Mouse (Mus musculus) thymus, adult 18-20 months (tissue): ENCODE data around the gene Bmpr1a.

Experiments used
- DNase-seq, 2 experiments: peaks; one replicate each; pipeline ENCODE4 v3.0.0; 2022; ENCODE audit warnings: mixed read lengths in 2 of 2

Bmpr1a gene

DNA sequence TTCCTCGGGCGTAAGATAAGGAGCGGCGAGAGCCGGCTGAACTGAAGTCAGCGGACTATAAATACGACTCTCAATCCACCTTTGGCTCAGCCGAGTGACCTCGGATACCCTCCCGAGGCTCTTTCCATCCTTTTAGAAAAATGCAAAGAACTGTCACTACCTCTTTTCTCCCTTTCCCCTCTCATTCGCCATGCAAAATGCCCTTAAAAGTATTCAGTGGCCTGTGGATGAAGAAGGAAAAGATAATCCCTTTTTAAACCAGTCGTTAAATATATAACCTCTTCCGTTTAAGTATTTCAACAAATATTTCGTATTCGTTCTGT, at the start of gene Bmpr1a:
TSS of gene Bmpr1a (minus strand) at position 17 of the 323 bp plus-strand sequence.
- DNase-seq = no peak

DNA sequence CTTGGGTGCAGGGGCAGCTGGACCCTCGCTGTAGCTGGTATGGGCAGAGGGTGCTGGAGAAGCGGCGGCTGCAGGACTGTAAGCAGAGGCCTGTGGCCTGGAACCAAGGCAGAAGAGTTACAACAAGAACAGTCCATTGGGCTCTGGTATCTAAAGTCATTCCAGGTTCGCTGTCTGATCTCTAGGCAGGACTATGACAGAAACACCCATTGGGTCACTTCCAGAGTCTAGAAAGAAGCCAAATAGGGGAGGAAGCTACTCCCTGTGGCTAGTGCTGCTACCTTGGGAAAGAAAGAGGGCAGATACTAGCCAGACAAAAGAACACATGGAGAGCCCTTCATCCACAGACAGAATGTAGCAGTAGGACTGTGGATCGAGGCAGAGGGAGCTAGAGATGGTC, 49.1 kb upstream of the Bmpr1a start:
- no peak for DNase-seq

DNA sequence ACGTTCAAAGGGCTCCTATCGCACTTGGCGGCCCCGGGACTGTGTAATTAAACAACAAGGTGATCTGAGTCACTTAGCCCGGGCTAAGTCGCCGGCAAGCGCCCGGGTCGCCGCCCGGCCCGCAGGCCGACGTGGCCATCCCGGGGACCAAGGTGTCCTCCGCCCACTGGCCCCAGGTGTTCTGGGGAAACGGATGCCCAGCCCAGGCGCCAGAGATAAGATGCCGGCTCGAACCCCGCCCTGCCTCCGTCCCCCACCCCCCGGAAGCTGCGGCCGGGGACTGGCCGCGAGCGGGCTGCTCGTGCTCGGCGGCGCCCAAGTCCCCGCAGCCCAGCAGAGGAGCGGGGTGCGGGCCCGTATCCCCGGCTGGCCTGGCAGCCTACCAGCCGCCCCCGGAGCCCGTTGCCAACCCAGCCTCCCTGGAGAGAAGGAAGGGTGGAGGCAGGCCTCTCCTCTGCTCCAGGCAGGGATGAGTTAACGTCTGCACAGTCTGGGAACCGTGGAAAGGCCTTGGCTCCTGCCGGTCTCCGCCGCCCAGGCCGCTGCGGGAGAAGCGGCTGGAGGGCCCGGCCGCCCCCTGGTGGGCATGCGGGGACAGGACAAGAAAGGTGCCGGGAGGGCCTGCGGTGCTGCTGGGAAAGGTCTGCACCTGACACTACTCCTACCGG, 46.0 kb upstream of the Bmpr1a start:
- peak; percentile 24 to 34 for DNase-seq

DNA sequence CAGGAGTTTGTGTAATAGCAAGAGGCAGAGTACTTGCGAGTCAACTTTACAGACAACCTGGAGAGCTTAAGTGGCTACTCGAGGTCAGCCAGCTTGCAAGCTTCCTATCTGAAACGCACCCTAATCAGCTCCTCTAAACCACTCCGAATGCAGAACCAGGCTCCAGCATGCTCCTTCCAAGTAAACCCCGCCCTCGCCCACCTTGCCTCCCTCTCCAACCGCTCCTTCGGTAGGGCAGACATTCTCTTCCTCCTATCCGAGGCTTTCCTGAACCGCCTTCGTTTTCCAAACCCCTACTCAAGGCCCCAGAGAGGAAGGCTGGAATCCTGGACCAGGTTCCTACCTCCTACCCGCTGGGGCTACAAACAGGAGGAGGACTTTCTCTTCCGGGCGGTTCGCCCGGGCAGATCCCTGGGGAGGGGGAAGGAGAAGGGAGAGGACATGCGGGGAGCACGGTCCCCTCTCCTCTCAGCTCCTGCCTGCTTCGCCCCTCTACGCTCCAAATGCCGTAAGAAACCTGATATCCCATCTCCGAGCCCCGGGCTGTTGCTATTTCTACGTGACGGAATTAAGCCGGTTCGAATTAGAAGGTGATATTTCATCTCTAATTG, 45.4 kb upstream of the Bmpr1a start:
- no peak for DNase-seq

DNA sequence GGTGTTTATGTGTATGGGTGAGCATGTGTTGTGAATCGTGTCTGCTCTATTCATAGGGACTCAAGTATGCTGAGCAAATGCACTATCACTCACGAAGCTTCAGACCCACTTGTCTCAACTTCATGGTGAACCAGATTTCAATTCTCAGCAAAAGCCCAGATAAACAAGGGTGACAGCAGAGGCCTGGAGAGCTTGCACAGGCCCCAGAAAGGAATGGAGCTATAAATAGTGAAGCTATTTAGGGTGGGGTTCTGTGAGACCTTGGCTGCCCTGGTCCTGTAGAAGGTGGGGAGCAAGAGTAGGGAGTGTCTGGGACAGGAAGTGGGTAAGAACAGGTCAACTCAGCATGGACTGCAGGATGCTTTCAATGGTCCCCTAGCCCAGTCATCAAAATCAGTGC, 41.4 kb upstream of the Bmpr1a start:
- no peak for DNase-seq

DNA sequence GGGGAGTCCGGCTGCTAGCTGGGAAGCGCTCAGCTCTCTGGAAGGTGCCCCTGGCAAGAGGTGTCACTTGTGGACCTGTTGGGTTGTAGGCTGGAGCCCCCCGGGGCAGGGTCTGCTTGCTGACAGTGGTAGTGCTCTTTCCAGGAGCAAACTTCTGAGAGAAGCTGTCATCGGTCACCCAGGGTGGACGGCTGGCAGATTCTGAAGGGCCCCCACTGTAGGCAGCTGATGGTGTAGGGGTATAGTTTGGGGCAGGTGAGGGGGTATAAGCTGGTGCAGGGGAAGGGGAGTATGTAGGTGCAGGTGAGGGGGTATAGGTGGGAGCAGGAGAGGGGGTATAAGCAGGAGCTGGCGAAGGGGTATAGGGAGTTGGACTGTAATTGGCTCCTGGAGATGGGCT, 40.9 kb upstream of the Bmpr1a start:
- no peak for DNase-seq

DNA sequence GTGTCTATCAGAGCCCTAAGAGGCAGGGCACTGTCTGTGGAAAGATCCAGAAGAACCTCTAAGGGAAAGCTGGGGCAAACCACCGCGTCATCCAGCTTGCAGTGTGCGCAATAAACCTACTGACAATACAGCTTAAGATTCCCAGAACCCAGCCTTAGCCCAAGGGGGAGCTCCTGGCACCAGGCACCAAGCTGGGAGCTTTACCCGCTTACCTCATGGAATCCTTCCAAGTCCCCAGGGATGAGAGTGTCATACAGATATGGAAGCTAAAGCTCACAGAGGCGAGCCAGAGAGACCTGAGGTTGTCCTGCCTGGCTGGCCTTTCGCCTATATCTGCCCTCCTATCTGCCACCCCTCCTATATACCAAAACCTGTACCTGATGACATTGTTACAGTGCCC, 40.5 kb upstream of the Bmpr1a start:
- no peak for DNase-seq

DNA sequence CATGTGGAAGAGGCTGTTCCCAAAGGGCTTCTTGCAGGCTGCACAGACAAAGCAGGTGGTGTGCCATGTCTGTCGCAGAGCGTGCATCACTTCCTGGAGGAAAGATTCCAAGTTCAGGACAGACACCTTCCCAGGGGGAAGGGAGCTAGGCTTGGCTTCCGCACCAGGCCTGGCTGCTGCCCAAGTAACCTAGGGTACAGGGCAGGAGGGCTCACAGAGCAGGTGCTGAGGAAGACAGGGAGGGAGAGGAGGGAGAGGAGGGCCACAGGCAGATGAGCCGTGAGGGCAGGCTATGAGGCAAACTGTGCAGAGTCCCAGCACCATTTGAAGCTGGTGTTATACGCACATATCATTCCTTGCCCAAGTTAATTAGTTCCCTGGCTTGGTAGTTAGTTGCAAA, 38.8 kb upstream of the Bmpr1a start:
- no peak for DNase-seq

DNA sequence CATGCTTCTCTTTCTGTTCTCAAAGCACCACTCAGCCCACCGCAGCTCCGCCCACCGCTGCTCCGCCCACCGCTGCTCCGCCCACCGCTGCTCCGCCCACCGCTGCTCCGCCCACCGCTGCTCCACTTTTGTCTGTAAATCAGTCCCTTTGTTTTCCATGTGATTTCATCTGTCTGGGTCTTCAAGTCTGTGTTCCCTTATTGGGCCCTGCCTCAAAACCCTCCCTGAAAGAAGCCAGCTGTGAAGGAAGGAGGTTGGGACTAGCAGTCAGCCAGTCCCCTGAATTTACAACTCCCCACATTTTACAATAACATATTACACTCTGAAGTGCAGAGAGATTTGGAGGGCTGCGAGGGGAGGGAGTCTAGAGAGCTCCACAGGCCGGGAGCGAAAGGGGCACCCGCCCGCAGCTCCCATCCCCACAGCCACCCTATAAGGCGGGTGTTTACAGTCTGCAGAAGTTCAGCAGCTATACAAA, 37.6 kb upstream of the Bmpr1a start:
- no peak for DNase-seq

DNA sequence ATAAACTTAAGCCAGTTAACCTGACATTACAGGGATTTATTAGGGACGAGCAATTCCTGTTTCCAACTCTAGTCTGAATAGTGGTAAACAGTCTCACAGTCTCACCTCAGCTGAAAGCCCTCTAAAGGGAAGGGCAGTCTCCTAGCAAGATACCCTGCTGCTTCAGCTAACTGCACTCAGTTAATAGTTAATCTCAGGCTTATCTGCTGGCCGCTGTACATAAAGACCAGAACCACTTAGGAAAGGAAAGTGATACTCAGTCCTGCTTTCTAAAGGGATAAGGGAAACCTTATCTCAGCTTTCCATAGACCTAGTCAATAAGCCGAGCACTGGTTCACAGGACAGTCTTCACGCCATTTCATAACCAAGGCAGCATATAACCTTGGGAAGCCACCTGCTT, 32.7 kb upstream of the Bmpr1a start:
- no peak for DNase-seq

DNA sequence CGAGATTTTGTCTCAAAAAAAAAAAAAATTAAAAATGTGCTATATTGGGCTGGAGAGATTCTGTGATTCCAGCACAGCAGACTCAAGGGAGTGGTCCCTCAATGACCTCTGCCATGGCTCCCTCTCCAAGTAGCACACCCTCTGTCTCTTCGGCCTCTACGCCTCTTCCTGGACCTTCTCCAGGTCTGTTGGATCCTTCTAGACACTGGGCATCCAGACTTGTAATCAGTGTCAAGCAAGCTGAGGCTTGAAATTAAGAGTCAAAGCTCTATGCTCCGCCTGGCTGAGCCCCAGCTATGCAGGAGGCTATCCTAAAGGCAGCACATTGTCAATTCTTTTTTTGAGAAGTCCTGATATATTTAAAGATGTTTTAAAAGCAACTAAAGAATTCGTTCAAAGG, 30.4 kb upstream of the Bmpr1a start:
- DNase-seq = no peak

DNA sequence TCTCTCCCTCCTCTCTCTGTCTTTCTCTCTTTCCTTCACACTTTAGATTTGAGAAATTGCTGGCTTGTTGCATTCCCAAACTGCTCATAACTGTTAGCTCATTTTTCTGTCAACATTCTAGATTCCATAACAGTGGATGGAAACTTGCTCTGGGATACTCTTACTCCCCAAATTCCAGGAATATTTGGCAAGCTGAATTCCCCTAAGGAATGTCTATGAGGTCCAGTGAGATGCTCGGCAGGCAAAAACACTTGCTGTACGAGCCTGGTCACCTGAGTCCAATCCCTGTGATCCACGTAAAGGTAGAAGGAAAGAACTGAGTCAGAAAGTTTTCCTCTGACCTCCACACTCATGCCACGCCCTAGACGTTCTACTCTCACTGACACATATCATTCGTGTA, 29.4 kb upstream of the Bmpr1a start:
- no peak for DNase-seq

DNA sequence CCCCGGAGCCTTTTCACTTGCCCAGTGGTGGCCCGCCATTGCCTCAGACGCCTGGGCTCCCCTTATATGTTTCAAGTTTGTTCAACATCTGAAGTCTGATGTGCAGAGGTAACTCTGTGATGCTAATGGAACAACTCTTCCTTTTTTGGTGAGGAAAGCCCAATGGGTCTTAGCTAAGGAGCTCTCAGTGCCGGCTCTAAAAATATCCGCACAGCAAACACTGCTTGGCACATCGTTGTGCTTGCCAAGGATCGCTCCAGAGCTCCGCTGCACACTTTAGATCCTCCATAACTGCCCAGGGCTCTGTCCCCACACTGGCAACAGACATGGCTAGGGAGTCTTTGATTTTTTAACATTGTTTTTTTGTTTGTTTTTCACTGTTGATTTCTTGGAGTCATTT, 25.7 kb upstream of the Bmpr1a start:
- DNase-seq = no peak

DNA sequence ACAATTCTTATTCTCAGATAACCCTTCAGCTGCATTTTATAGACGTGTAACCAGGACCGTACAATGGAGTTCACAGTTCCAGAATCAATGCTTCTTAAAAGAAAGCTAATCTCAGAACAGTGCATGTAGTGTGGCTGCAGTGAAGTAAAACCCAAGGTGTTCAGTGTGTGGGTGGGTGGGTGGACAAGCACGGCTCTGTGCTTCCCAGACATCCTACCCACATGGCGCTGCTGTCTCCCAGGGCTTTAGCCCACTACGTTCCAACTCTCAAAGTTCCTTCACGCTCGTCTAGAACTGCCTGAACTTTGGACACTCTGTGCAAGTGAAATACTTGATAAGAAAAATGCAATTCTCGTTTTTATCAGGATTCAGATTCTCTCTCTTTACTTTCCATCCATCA, 19.6 kb upstream of the Bmpr1a start, which contains the start of gene 9230112D13Rik:
TSS of gene 9230112D13Rik (minus strand) at position 101 of the 400 bp plus-strand sequence.
- no peak for DNase-seq

DNA sequence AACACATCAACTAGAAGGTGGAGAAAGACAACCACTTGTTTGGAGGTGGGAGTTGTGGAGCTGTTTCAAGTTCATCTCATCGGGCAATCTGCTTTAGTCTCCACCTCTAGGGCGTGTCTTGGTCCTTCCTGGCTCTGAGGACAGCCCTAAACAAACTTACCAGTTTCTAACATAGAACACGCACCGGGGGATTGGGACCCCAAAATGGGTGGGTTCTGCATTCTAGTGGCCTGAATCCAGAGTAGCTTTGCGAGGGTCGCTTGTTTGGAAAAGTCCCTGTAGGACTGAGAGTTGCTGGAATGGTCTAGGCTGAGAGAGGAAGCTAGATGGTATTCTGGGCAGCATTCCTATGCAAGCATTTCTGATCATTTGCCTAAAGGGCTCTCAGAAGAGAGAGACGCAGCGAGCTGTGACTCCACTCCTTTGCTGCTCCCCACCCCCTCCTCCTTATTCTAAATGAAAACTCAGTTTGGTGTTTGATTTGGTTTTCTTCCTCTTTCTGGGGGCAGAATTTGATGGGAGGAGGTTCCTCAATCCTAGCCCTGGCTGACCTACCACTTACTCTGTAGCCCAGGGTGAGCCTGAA, 14.9 kb upstream of the Bmpr1a start:
- no peak for DNase-seq

DNA sequence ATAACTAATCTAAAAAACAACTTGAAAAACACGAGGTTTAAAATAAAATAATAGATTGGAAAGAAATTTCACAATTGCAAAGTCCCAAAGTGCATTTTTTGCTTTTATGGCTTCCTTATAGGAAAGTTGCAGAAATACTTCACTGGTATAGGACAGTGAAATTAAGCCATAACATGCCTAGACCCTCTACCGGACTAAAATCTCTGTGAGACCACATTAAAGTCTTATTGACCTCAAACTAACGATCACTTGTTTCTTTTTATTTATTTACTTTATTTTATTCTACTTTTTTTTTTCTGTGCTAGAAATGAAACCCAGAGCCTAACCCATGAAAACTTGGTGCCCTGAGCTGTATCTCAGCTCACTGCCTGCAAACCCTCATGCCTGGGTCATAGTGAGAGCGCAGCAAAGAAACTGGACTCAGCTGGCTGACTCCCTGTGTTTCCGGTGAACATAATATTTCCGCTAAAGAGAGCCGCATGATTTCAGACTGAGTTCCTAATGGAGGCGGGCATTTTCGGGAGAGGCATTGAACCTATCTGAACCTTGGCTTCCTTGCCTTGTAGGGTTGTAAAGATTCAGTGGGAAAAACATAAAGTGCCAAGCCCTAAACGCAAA, 13.9 kb upstream of the Bmpr1a start:
- no peak for DNase-seq

DNA sequence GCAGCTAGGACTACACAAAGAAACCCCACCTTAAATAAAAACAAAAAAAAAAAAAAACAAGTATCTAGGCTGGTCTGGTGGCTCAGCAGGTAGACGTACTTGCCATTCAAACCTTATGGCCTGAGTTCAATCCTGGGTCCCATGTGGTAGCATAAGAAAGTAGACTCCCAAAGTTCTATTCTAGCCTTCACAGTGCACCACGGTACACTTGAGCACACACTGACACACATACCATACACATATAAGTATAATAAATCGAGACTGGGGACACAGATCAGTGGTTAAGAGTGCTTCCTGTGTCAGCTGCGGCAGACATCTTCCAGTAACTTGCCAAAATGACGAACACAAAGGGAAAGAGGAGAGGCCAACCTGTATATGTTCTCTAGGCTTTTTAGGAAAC, 12.7 kb upstream of the Bmpr1a start:
- no peak for DNase-seq

DNA sequence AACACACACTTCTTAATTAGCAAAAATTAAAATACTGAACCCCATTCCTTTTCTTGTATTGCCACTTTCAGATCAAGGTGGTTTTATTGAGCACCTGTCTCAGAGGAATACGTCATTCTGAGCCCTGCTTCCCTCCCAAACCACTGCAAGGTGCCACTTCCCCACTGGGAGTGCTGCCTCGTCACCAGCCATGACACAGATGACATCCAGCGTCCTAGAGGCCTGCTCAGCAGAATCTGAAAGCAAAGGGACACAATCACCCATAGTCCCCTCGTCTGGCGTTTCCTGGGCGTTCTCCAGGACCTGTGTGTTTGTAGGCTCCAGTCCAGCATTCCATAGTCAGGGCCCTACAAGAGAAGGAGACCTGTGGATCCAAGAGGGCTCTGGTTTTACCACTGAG, 11.0 kb upstream of the Bmpr1a start:
- DNase-seq = no peak

DNA sequence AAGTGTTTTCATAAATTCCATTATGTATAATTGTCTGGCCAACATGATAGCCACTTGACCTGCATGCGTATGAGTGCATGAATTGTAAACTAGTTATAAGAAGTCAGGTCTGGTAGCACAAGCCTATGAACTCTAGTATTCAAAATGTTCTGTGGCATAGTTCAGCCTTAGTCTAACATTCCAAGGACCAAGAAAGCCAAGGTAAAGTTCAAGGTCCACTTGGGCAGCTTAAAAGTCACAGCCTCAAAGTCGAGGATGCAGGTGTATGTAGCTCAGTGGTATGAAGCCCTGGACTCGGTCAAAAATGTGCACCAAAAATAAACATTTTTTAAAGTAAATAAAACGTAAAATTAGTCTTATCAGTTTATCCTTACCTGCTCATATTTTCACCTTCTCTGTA, 9.5 kb upstream of the Bmpr1a start:
- DNase-seq = no peak

DNA sequence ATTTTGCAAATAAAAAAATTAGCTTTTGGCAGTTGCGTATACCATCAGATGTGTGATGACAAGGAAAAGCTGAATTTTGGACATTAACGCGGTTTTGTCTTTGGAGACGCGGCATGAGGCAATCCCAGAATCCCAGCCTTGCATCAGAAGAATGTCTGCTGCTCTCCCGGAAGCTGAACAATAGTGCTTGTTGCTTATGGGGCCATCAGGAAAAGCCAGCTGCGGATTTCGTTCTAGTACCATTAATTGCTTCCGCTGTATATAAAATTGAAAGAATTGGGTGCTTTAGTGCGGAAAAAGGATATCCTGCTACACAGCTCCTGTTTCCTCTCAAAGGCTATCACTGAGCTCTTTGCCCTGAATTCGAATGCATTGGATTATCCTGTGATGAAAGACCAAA, 8.8 kb upstream of the Bmpr1a start:
- DNase-seq = no peak

DNA sequence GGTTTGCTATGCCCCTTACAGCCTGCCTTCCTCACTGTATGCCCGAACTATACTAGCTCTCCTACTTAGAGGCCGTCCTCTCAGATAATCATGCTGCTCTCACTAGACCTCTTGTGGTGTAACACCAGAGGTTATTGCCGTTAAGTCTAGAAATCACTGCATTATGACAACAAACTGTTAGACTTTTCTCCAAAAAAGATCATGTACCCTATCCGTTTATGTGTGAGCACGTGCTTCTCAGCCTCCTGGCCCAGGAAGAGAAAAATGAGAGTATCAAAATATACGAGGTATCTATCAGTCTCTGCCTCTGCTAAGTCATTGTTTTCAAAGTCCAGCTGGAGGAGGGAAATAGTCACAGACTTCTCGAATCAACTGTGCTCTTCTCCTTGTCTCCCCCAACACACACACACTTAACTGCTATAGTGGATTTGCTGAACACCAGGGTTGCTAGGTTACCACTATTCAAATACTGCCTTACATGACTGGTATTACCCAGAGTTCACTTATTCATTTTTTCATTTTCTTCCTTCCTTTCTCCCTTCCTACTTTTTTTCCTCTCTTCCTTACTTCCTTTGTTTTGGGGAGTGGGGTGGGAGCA, 5.8 kb upstream of the Bmpr1a start:
- DNase-seq = no peak

DNA sequence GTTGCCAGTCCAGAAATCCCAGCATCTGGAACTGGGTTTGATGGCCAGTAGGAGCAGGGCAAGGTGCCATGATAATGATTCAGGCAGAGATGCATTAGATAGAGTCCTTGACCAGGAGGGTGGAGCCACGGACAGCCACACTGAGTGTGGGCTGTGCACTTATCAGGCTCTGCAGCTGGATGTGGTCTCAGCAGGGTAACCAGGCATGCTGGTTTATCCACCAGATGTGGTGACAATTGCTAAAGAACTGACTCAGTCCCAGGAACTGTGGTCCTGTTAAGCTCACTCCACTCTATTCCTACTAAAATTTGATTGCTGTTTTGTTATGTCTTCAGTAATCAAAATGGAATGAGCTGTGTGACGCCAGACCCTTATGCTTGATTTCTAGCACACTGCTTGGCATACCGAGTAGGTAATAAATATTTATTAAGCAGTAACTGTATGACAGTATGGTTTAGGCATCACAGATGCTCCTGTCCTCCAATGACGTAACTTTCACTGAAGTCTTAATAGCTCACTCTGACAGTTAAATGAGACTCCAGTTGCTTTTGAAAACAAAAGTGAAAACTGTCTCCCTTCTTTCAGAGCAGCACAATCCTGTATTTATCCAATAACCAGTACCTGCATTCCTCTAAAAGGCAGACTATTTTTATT, 5.2 kb upstream of the Bmpr1a start:
- no peak for DNase-seq

DNA sequence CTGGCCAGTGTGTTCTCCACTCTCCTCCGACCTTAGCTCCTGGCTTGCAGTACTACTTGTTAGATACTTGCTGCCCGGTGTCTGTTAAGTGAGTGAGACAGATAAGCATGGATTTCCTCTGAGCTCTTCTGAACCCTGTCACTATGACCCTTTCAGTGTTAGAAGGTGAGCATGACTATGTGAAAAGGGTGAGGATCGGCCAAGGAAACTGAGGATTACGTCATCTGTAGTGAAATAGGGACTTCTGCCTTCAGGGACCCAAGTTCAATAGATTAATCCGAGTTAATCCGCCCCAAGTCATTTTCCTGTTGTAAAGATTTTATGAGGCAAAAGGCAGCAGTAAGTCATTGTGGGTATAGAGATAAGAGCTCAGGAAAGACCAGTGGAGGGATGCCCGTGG, 2.2 kb upstream of the Bmpr1a start:
- DNase-seq = no peak
